Mouse (Mus musculus) testis, adult 2 months (tissue): ENCODE measurements around the gene Crip1. TPM values are rescaled to one million over a fixed set of nuclear protein-coding genes. Genes with fewer than 3 reads are reported as not detected.
"Not testable (repeated sequence)": the region's sequence is repeated elsewhere in the genome, so short reads cannot be mapped to it uniquely, and the experiment has no call there.

Experiments
- H3K27ac ChIP-seq: fragments of 200-500 bp; 2 replicates; pipeline ENCODE4 v1.5.1; 2012; ENCODE audit warnings: low read depth, low read length; ENCODE audit not compliant: control insufficient read depth, insufficient read depth
- H3K27me3 ChIP-seq: fragments of 200-500 bp; 2 replicates; pipeline ENCODE4 v1.6.1; 2012; ENCODE audit warnings: mild to moderate bottlenecking, low read length, moderate library complexity; ENCODE audit not compliant: control insufficient read depth, insufficient read depth
- H3K36me3 ChIP-seq: fragments of 200-500 bp; 2 replicates; pipeline ENCODE4 v1.6.1; 2012; ENCODE audit warnings: mild to moderate bottlenecking, low read length; ENCODE audit not compliant: control insufficient read depth, insufficient read depth
- H3K4me1 ChIP-seq: fragments of 200-500 bp; 2 replicates; pipeline ENCODE4 v1.6.1; 2012; ENCODE audit warnings: low read length; ENCODE audit not compliant: control insufficient read depth, insufficient read depth
- H3K4me3 ChIP-seq: fragments of 200-500 bp; 2 replicates; pipeline ENCODE4 v1.5.1; 2012; ENCODE audit warnings: low read depth, mild to moderate bottlenecking, low read length, moderate library complexity, mixed read lengths; ENCODE audit not compliant: control insufficient read depth
- CTCF ChIP-seq: fragments of 200-500 bp; IDR thresholded peaks from 2 replicates; pipeline ENCODE4 v1.5.1; 2012; ENCODE audit warnings: low read depth, mild to moderate bottlenecking, inconsistent platforms, low read length, moderate library complexity; ENCODE audit not compliant: control insufficient read depth, insufficient read depth, insufficient replicate concordance
- POLR2A ChIP-seq: fragments of 200-500 bp; IDR thresholded peaks from 2 replicates; pipeline ENCODE4 v1.6.1; 2012; ENCODE audit warnings: low read depth, mild to moderate bottlenecking, inconsistent platforms, low read length, moderate library complexity; ENCODE audit not compliant: control insufficient read depth
- polyA plus RNA-seq: library from polyadenylated mRNA; depleted of rRNA; stranded (reverse); fragments of >200 nt; gene quantifications from 2 replicates; pipeline ENCODE4 v1.2.3, GENCODE M21; 2012; rRNA removed

Gene Crip1
- polyA plus RNA-seq, 1 experiment, result 30.4 TPM

GRCm38 (mm10) chr12:113193423-113193822, 47.3 kb downstream of the Crip1 start:
- H3K4me3 ChIP-seq, result no peak overlapping the region
- TF ChIP-seq POLR2A (no peak), CTCF (no peak)
- no peaks in the 10 kb centered on the region for H3K27me3 ChIP-seq
- no peak overlapping the region for H3K27ac ChIP-seq
- H3K4me1 ChIP-seq, result peaks cover 8% of the 10 kb centered on the region
- no peaks in the 10 kb centered on the region for H3K36me3 ChIP-seq

DNA sequence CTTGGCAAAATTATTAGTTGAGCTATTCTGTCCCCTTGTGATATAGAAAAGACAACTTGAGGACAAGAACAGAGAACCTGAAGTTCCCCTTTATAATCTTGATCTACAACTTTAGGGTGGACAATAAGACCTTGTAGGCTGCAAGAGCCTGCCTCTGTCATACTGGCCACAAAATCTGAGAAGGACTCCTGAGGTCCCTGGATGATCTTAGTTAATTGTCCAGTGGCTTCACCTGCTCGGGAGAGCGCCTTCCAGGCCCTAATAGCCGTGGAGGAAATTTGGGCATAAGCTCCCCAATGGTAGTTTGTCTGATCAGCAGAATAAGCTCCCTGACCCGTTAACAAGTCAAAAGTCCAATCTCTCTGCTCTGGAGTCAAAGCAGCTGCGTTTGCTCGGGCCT, 53.0 kb downstream of the Crip1 start:
- not testable (repeated sequence) for H3K4me3 ChIP-seq, H3K27ac ChIP-seq, H3K4me1 ChIP-seq, H3K27me3 ChIP-seq, H3K36me3 ChIP-seq

DNA sequence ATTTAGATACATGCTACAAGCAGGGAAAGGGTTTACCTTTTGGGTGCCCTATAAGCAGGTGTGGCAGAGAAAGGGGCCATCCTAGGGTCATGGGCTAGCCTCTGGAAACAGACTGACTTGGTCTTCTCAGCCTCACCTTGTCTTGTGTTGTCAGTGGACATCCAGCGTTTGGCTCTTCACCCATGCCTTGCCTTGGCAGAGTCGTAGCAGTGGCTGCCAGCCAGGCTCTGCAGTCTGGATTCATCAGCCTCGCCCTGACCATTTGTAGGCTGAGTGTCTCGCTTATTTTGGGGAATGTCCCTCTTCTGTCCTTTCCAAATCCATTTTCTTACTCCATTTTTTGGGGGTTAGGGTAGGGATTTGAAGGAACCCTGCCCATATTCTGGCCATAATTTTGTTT, 55.2 kb downstream of the Crip1 start:
- TF ChIP-seq POLR2A, result no peak
- no peak for TF ChIP-seq CTCF

GRCm38 (mm10) chr12:113202008-113202407, 55.9 kb downstream of the Crip1 start:
- no peak for TF ChIP-seq CTCF
- no peak for TF ChIP-seq POLR2A
- no peak overlapping the region for H3K27ac ChIP-seq
- H3K4me3 ChIP-seq, result no peak overlapping the region
- no peaks in the 10 kb centered on the region for H3K4me1 ChIP-seq
- H3K36me3 ChIP-seq, result no peaks in the 10 kb centered on the region
- H3K27me3 ChIP-seq, result no peaks in the 10 kb centered on the region

More for the DNA sequence above, 55.2 kb downstream of the Crip1 start:
- Histone ChIP-seq H3K36me3 (no peaks in the 10 kb centered on the region), H3K27me3 (no peaks in the 10 kb centered on the region), H3K4me1 (no peaks in the 10 kb centered on the region), H3K4me3 (no peak overlapping the region), H3K27ac (no peak overlapping the region)

Other genes with a start within 250 kb of the Crip1 start
- 9.4 and 10.9 TPM in 2 replicates for gene Jag2, start 216.5 kb upstream of the Crip1 start, polyA plus RNA-seq
- 14.8 and 15.6 TPM in 2 replicates for gene Nudt14, start 204.2 kb upstream of the Crip1 start, polyA plus RNA-seq
- 5.5 and 7.5 TPM in 2 replicates for gene Btbd6, start 169.8 kb upstream of the Crip1 start, polyA plus RNA-seq
- gene Brf1, start 145.6 kb upstream of the Crip1 start, polyA plus RNA-seq, result 67.1 and 67.8 TPM in 2 replicates
- gene Pacs2, start 131.8 kb upstream of the Crip1 start, polyA plus RNA-seq, result 216 and 228 TPM in 2 replicates
- 451 and 544 TPM in 2 replicates for gene Tex22, start 71.8 kb upstream of the Crip1 start, polyA plus RNA-seq
- 57.9 and 63.9 TPM in 2 replicates for gene Mta1, start 48.0 kb upstream of the Crip1 start, polyA plus RNA-seq
- gene Crip2, start 6.1 kb upstream of the Crip1 start, polyA plus RNA-seq, result 178 and 179 TPM in 2 replicates
- 46.9 and 48.0 TPM in 2 replicates for gene Tedc1, start 10.1 kb downstream of the Crip1 start, polyA plus RNA-seq
- gene Tmem121, start 39.6 kb downstream of the Crip1 start, polyA plus RNA-seq, result 1.0 and 1.3 TPM in 2 replicates